Mouse (Mus musculus): ENCODE results near the gene Slit3.

The Slit3 gene

DNA sequence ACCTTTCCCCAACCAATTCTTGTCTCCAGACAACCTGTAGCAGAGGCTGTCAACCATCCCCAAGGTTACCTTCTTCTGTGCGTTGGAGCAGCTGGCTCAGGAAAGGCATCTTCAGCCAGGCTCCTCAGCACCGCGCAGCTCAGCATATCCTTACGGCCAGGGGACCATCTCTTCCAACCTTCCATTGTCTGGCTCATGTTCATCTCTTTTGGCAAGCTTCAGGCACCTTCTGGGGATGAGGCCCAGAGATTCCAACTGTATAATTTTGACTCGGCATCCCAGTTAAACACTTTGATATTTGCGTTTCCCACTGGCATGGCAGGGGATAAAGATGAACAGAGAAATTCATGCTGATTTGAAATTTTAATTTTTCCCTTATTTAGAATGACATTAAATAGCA, 622.6 kb downstream of the Slit3 start:
- DNase-seq (ENCODE audit: low read depth, low spot score): no peak

GRCm38 (mm10) chr11:35744571-35744970, 623.5 kb downstream of the Slit3 start:
- no peak for DNase-seq (ENCODE audit: low read depth, low spot score)

DNA sequence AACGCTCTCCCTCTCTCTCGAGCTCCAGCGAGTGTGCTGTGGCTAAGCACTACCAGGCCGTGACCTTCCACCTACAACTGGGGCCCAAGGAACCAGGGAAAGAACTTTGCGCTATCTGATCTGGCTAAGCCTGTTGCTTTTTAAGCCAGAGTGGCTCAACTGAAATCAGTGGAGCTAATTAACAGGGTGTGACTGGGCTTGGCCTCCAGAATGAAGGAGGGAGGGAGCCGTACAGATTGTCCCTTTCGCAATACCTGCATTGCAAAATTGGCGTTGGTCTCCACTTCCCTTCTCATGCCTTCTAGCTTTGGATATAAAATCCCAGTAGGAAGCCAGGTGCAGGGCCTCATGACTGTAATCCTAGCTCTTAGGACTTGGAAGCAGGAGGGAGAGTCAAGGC, 629.6 kb downstream of the Slit3 start:
- no peak for DNase-seq (ENCODE audit: low read depth, low spot score)

DNA sequence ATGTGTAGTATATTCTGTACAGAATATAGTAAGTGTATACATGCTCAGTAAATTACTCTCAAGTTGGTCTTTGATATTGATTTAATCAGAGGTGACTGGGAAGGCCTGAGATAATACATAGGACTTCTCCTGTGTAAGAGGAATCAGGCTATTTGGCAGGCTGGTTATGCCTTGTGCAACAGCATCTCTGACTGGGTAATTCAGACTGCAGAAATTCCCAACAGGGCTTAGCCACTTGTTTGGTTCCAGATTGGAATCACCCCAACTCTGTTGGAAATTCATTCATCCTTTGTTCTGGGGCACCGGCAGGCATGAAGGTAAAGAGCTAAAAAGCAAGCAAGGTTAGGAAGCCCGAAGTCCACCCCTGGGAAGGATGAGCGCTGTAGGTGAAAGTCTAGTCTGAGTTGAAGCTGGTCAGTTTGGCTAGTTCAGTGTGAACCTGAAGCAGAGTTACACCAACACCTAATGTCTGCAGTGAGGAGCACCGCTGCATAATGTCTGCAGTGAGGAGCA, 633.9 kb downstream of the Slit3 start:
- DNase-seq (ENCODE audit: low read depth, low spot score): no peak

- DNase-seq (ENCODE audit: low read depth, low spot score): no peak
These were observed 634.5 kb downstream of the Slit3 start for GRCm38 (mm10) chr11:35755546-35755945.

DNA sequence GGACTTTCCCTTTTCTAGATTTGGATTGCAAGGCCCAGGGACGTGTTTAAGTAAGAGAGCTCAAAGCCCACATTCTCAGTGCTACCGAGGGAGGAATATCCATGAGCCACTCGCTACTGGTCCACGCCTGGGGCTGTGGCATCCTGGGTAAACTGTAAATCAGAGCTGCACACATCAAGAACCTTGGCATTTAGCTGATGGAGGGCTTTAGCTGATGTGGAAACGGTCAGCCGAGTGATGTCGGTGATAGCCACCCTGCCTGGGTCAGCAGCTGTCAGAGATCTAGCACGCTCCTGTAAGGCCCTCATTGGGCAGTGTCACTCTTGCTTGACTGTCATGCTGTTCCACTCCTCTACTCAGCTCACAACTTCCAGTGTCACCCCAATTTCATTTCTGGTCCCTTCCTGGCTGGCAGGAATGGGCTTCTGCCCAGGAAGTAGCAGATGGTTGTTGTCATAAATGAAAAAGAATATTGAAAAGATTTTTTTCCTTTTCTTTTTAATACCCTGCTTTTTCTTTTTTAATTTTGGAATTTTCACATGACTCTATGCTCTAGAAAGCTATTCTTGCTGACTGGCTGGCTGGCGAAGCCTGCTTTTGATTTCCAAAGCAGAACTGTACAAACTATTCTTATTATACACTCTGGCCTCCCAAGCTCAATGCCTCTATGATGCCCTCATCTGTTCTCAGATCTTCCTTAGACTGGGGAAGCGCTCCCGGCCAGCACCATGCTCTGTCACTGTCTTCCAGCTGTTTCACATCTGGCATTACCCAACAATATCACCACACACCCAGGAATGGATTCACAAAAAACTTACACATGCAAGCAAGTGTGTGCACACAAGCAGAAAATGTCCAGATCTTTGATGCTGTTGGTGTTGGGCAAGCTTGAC, 635.6 kb downstream of the Slit3 start:
- DNase-seq (ENCODE audit: low read depth, low spot score): no peak
